Mouse (Mus musculus) heart, postnatal 0 days (tissue): ENCODE data around the gene Cecr2.

Experiments used
- CTCF ChIP-seq: IDR thresholded peaks from 2 replicates; pipeline ENCODE4 v1.5.1; 2016; ENCODE audit warnings: antibody characterized with exemption, control low read depth, low read depth
- EP300 ChIP-seq: IDR thresholded peaks from 2 replicates; pipeline ENCODE4 v1.6.1; 2016; ENCODE audit warnings: antibody characterized with exemption, low read depth

- TF ChIP-seq CTCF (no peak), EP300 (no peak)
These were observed 17.2 kb downstream of the Cecr2 start for GRCm38 (mm10) chr6:120683351-120683750.
